Mouse (Mus musculus): ENCODE data around the gene Fam131b. TPM values are rescaled to one million over a fixed set of nuclear protein-coding genes. Genes with fewer than 3 reads are reported as not detected.
A peak's percentile ranks its signal among the peaks of the same experiment; 100 is the strongest.

Gene Fam131b
- total RNA-seq, 2 experiments from 2014 or later: 118 to 121 TPM

DNA sequence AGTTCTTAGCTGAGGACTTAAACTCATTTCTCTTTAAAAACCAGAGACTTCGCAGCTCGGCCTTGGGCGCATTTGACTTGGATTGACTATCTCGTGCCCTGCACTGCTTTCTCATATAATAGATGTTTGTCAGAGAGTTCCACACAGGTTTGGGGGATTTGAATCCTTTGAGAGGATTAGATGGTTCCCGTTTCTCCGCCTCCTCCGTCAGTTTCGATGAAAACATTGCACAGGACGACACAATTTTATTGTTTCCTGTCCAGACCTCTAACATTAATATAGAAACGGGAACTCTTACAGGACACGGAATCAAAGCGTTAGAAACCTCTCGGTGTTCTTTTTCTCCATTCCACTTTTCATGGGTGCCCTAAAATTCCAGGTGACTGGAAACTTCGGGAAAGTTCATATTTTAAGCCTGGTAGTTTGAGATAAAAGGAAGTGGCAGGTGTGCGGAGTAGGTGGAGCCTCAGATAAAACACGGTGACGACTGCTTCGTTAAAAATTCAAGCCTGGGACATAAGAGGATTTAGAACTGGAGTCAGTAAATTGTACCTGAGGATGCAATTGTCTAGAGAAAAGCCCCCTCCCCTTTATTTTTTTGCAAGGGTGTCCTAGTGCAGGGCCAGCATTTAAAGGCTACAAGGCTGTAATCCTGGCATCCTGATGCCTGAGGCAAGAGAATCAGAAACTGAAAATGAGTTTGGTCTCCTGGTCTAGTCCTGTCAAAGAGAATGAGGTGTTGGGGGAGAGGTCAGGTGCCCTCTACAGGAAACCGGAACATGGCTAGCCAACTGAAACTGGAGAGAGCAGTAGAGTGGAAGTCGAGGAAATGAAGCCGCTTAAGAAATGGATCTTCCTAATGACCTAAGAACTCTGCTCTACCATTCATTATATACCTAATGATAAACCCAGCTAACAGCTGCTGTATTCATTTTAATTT is 58.8 kb downstream of the Fam131b start:
- intact Hi-C loops (cut with DNase I): loop anchor here (2.0 to 5.0 kb wide), 4 partner anchors 35 to 659 kb away; partner anchors contain the start of gene Fam131b
- DNase-seq (ENCODE audit: low spot score in 2 of 2): peak in 1 of 2 experiments; percentile 15

Other genes with a start within 250 kb of the Fam131b start
- not detected for gene Tas2r139, start 183.7 kb downstream of the Fam131b start, total RNA-seq (2021)
- gene Tas2r144, start 109.3 kb downstream of the Fam131b start, total RNA-seq (2021): not detected
- gene Gstk1, start 78.7 kb downstream of the Fam131b start, total RNA-seq (2021): 10 to 100 TPM in 1 of 2 experiments, 1 to 10 TPM in 1; 9.2 to 10.4 TPM
- not detected for gene Tmem139, start 62.7 kb downstream of the Fam131b start, total RNA-seq (2021)
- 10 to 100 TPM; 21.7 to 26.6 TPM for gene Casp2, start 59.7 kb downstream of the Fam131b start, total RNA-seq (2021)
- 1 to 10 TPM; 3.5 to 3.7 TPM for gene Clcn1, start 38.0 kb downstream of the Fam131b start, total RNA-seq (2021)
- 10 to 100 TPM; 51.4 to 53.4 TPM for gene Zyx, start 25.0 kb upstream of the Fam131b start, total RNA-seq (2021)
- under 1 TPM; 0.21 to 0.27 TPM for gene Epha1, start 48.6 kb upstream of the Fam131b start, total RNA-seq (2021)
- not detected for gene Tas2r143, start 75.6 kb upstream of the Fam131b start, total RNA-seq (2021)
- gene Tas2r135, start 80.8 kb upstream of the Fam131b start, total RNA-seq (2021): not detected
- gene Tas2r126, start 109.9 kb upstream of the Fam131b start, total RNA-seq (2021): under 1 TPM in 1 of 2 experiments, not detected in 1; 0.37 TPM
- gene Olfr458, start 140.6 kb upstream of the Fam131b start, total RNA-seq (2021): not detected
- not detected for gene Olfr457, start 151.7 kb upstream of the Fam131b start, total RNA-seq (2021)
- gene Olfr456, start 162.6 kb upstream of the Fam131b start, total RNA-seq (2021): not detected
- gene Olfr455, start 222.9 kb upstream of the Fam131b start, total RNA-seq (2021): not detected

Measured in left cerebral cortex, postnatal 25 days (tissue).